Mouse (Mus musculus) intestine, embryonic 16.5 days (tissue): ENCODE measurements at regions not wholly inside any gene's neighbourhood (a gene's known extent, or its start where the extent isn't known, plus 50 kb on each side); places are given as distances from the start of the nearest gene placed in this dataset.
A peak's percentile ranks its signal among the peaks of the same experiment; 100 is the strongest.

Experiments
- ATAC-seq: fragments of 200-750 bp; cut with Nextera tagmentation; 2 replicates; pipeline ENCODE4 v1.8.0; 2017; ENCODE audit warnings: moderate TSS enrichment, moderate library complexity
- H3K27ac ChIP-seq: fragments of 300-500 bp; sonication (generic); 2 replicates; pipeline ENCODE4 v1.5.1; 2014; ENCODE audit warnings: mild to moderate bottlenecking, low read length
- H3K27me3 ChIP-seq: fragments of 300-500 bp; sonication (generic); replicated peaks from 2 replicates; pipeline ENCODE4 v1.6.1; 2014; ENCODE audit warnings: low read length, control low read depth, mixed read lengths; ENCODE audit not compliant: control insufficient read depth, insufficient read depth
- H3K36me3 ChIP-seq: fragments of 300-500 bp; sonication (generic); 2 replicates; pipeline ENCODE4 v1.6.1; 2014; ENCODE audit warnings: low read length, control low read depth; ENCODE audit not compliant: control insufficient read depth, insufficient read depth
- H3K4me1 ChIP-seq: fragments of 300-500 bp; sonication (generic); 2 replicates; pipeline ENCODE4 v1.6.1; 2014; ENCODE audit warnings: low read length, control low read depth, mixed read lengths; ENCODE audit not compliant: control insufficient read depth, insufficient read depth
- H3K4me2 ChIP-seq: fragments of 300-500 bp; sonication (generic); 2 replicates; pipeline ENCODE4 v1.6.1; 2014; ENCODE audit warnings: low read depth, low read length, control low read depth
- H3K4me3 ChIP-seq: fragments of 300-500 bp; sonication (generic); 2 replicates; pipeline ENCODE4 v1.5.1; 2014; ENCODE audit warnings: mild to moderate bottlenecking, low read length
- H3K9ac ChIP-seq: fragments of 300-500 bp; sonication (generic); 2 replicates; pipeline ENCODE4 v1.6.1; 2014; ENCODE audit warnings: low read depth, low read length
- H3K9me3 ChIP-seq: fragments of 300-500 bp; sonication (generic); 2 replicates; pipeline ENCODE4 v1.6.1; 2016; ENCODE audit warnings: low read length, control low read depth; ENCODE audit not compliant: control insufficient read depth
- WGBS: fragments of 180-500 bp; shearing (Covaris S2); extraction: QIAGEN DNeasy Blood & Tissue Kit; methylation state at CpG from one replicate; pipeline ENCODE4 v1.1.7; 2014; 5-methylcytosine and 5-hydroxymethylcytosine counted together

- H3K9ac ChIP-seq: no peak overlapping the region
- H3K4me2 ChIP-seq: no peak overlapping the region
- no peak overlapping the region for H3K27ac ChIP-seq
- no peaks in the 10 kb centered on the region for H3K9me3 ChIP-seq
- WGBS: 77% methylated on average over 4 of the region's 4 CpGs
- no peak overlapping the region for H3K4me3 ChIP-seq
- no peaks in the 10 kb centered on the region for H3K36me3 ChIP-seq
- no peaks in the 10 kb centered on the region for H3K4me1 ChIP-seq
- no peaks in the 10 kb centered on the region for H3K27me3 ChIP-seq
- no peak for ATAC-seq
These were observed 350.8 kb upstream of the Ascc3 start for GRCm38 (mm10) chr10:50241645-50242044.

GRCm38 (mm10) chr10:50203587-50203986 is 388.9 kb upstream of the Ascc3 start:
- Histone ChIP-seq H3K4me1 (no peaks in the 10 kb centered on the region), H3K9ac (no peak overlapping the region), H3K36me3 (no peaks in the 10 kb centered on the region), H3K4me2 (no peak overlapping the region), H3K27me3 (no peaks in the 10 kb centered on the region), H3K9me3 (no peaks in the 10 kb centered on the region), H3K27ac (no peak overlapping the region), H3K4me3 (no peak overlapping the region)
- ATAC-seq: no peak
- WGBS: 61% methylated on average over 2 of the region's 2 CpGs

- H3K36me3 ChIP-seq: no peaks in the 10 kb centered on the region
- ATAC-seq: no peak
- no peak overlapping the region for H3K4me3 ChIP-seq
- H3K9me3 ChIP-seq: no peaks in the 10 kb centered on the region
- no peak overlapping the region for H3K27ac ChIP-seq
- H3K4me2 ChIP-seq: no peak overlapping the region
- 56% methylated on average over 2 of the region's 2 CpGs for WGBS
- H3K4me1 ChIP-seq: no peaks in the 10 kb centered on the region
- no peak overlapping the region for H3K9ac ChIP-seq
- no peaks in the 10 kb centered on the region for H3K27me3 ChIP-seq
These were observed 390.8 kb upstream of the Ascc3 start for GRCm38 (mm10) chr10:50201691-50202090.

- H3K4me1 ChIP-seq: no peaks in the 10 kb centered on the region
- H3K27ac ChIP-seq: no peak overlapping the region
- ATAC-seq: no peak
These were observed 392.6 kb upstream of the Ascc3 start for GRCm38 (mm10) chr10:50199857-50200256.

GRCm38 (mm10) chr10:50197897-50198538 is 394.5 kb upstream of the Ascc3 start:
- 71% methylated on average over 5 of the region's 5 CpGs for WGBS
- ATAC-seq: no peak

More at GRCm38 (mm10) chr10:50199857-50200256, 392.6 kb upstream of the Ascc3 start:
- no peak overlapping the region for H3K4me3 ChIP-seq
- H3K9ac ChIP-seq: no peak overlapping the region
- no peaks in the 10 kb centered on the region for H3K27me3 ChIP-seq
- H3K4me2 ChIP-seq: no peak overlapping the region
- no peaks in the 10 kb centered on the region for H3K36me3 ChIP-seq
- H3K9me3 ChIP-seq: no peaks in the 10 kb centered on the region

GRCm38 (mm10) chr10:50190276-50190675 is 401.7 kb upstream of the Grik2 start:
- Histone ChIP-seq H3K9ac (no peak overlapping the region), H3K36me3 (no peaks in the 10 kb centered on the region), H3K27ac (no peak overlapping the region), H3K9me3 (no peaks in the 10 kb centered on the region), H3K27me3 (no peaks in the 10 kb centered on the region), H3K4me2 (no peak overlapping the region), H3K4me3 (no peak overlapping the region), H3K4me1 (no peaks in the 10 kb centered on the region)
- ATAC-seq: no peak
- WGBS: 75% methylated on average over 4 of the region's 4 CpGs

More at GRCm38 (mm10) chr10:50197897-50198538, 394.5 kb upstream of the Ascc3 start:
- no peaks in the 10 kb centered on the region for H3K4me1 ChIP-seq
- H3K4me2 ChIP-seq: no peak overlapping the region
- no peaks in the 10 kb centered on the region for H3K27me3 ChIP-seq
- no peak overlapping the region for H3K9ac ChIP-seq
- H3K36me3 ChIP-seq: no peaks in the 10 kb centered on the region
- H3K27ac ChIP-seq: no peak overlapping the region
- H3K4me3 ChIP-seq: no peak overlapping the region
- H3K9me3 ChIP-seq: no peaks in the 10 kb centered on the region

- H3K4me3 ChIP-seq: no peak overlapping the region
- no peak for ATAC-seq
- H3K4me1 ChIP-seq: no peaks in the 10 kb centered on the region
- no peak overlapping the region for H3K4me2 ChIP-seq
- no peaks in the 10 kb centered on the region for H3K36me3 ChIP-seq
- H3K27ac ChIP-seq: no peak overlapping the region
- 79% methylated on average over 6 of the region's 6 CpGs for WGBS
- no peaks in the 10 kb centered on the region for H3K27me3 ChIP-seq
- no peak overlapping the region for H3K9ac ChIP-seq
- H3K9me3 ChIP-seq: no peaks in the 10 kb centered on the region
These were observed 380.6 kb upstream of the Grik2 start for GRCm38 (mm10) chr10:50169116-50169515.

GRCm38 (mm10) chr10:50138351-50138750 is 349.8 kb upstream of the Grik2 start:
- no peak for ATAC-seq
- H3K27ac ChIP-seq: no peak overlapping the region
- H3K36me3 ChIP-seq: no peaks in the 10 kb centered on the region
- no peak overlapping the region for H3K4me3 ChIP-seq
- H3K4me1 ChIP-seq: no peaks in the 10 kb centered on the region
- 63% methylated on average over 1 of the region's 1 CpGs for WGBS
- no peak overlapping the region for H3K9ac ChIP-seq
- H3K4me2 ChIP-seq: no peak overlapping the region
- H3K27me3 ChIP-seq: no peaks in the 10 kb centered on the region
- H3K9me3 ChIP-seq: no peaks in the 10 kb centered on the region

- peak; percentile 46; the same call in 1 of the 2 replicates for ATAC-seq
These were observed 349.2 kb upstream of the Grik2 start for GRCm38 (mm10) chr10:50137783-50138182.

GRCm38 (mm10) chr10:50136165-50136564 is 347.6 kb upstream of the Grik2 start:
- Histone ChIP-seq H3K27ac (no peak overlapping the region), H3K4me1 (no peaks in the 10 kb centered on the region), H3K27me3 (no peaks in the 10 kb centered on the region), H3K4me2 (no peak overlapping the region), H3K36me3 (no peaks in the 10 kb centered on the region), H3K4me3 (no peak overlapping the region), H3K9me3 (no peaks in the 10 kb centered on the region), H3K9ac (no peak overlapping the region)
- ATAC-seq: no peak
- 68% methylated on average over 1 of the region's 1 CpGs for WGBS

More at GRCm38 (mm10) chr10:50137783-50138182, 349.2 kb upstream of the Grik2 start:
- no peak overlapping the region for H3K4me3 ChIP-seq
- no peak overlapping the region for H3K9ac ChIP-seq
- no peaks in the 10 kb centered on the region for H3K27me3 ChIP-seq
- no peaks in the 10 kb centered on the region for H3K4me1 ChIP-seq
- no peak overlapping the region for H3K4me2 ChIP-seq
- no peak overlapping the region for H3K27ac ChIP-seq
- no peaks in the 10 kb centered on the region for H3K36me3 ChIP-seq
- no peaks in the 10 kb centered on the region for H3K9me3 ChIP-seq
- 38% methylated on average over 7 of the region's 7 CpGs for WGBS
